Mouse (Mus musculus): ENCODE measurements around the gene Ryr3. TPM values are rescaled to one million over a fixed set of nuclear protein-coding genes. Genes with fewer than 3 reads are reported as not detected.

Gene Ryr3
- polyA plus RNA-seq, 1 experiment from 2014 or later: 4.7 TPM

GRCm38 (mm10) chr2:112751416-112751815, 465.5 kb downstream of the Ryr3 start:
- Histone ChIP-seq H3K36me3 (ENCODE audit: control insufficient read depth, insufficient read depth, low read length) (no peaks in the 10 kb centered on the region), H3K4me2 (ENCODE audit: low read depth, low read length) (no peak overlapping the region), H3K27ac (replicated peaks; ENCODE audit: low read depth, low read length) (no peak overlapping the region), H3K4me3 (ENCODE audit: low read depth, low read length) (no peak overlapping the region), H3K9ac (ENCODE audit: low read depth, low read length) (no peak overlapping the region), H3K4me1 (ENCODE audit: control insufficient read depth, insufficient read depth, low read length) (no peaks in the 10 kb centered on the region), H3K27me3 (replicated peaks; ENCODE audit: control insufficient read depth, insufficient read depth, low read length) (no peaks in the 10 kb centered on the region), H3K9me3 (ENCODE audit: control insufficient read depth, low read length) (no peaks in the 10 kb centered on the region)
- 57% methylated on average over 5 of the region's 5 CpGs for WGBS
- no peak for ATAC-seq (ENCODE audit: low read depth)
- no peak for DNase-seq (ENCODE audit: low spot score)

DNA sequence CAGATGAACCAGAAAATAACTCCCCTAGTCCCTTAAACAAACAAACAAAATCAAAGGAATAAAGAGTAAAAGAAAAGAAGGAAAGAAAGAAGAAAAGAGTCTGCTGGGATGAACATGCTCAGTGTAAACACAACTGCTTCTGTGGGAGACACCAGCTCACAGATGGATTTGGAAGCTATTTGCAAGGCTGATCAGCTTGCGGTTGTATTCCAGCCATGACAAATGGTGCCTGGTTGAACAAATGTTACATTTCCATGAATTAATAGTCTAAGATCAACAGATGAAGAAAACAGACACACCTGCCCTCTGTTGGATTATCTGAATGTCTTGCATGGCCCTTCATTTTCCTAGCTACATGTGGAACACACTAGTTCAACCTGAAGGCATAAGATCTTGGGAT, 468.4 kb downstream of the Ryr3 start:
- WGBS: 82% methylated on average over 1 of the region's 1 CpGs

DNA sequence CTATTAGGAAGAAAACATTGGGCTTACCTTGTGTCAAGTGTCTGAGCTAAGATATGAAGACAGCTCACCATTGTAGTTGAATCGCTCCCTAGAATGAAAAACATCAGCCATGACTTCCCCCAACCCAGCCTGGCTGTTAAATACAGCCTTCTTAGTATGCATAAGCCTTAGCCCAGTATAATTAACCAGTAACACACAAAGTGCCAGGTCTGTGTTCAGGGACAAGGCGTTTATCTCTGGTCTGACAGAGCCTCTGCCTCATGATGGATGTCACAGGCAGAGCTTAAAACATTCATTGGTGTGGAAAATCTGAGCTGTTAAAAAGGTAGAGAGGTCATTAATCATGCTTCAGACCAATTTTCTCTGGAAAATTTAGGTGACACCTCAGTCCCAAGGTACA, 484.0 kb downstream of the Ryr3 start:
- Histone ChIP-seq H3K27ac (replicated peaks; ENCODE audit: low read depth, low read length) (no peak overlapping the region), H3K9ac (ENCODE audit: low read depth, low read length) (no peak overlapping the region), H3K4me3 (ENCODE audit: low read depth, low read length) (no peak overlapping the region), H3K4me2 (ENCODE audit: low read depth, low read length) (no peak overlapping the region), H3K4me1 (ENCODE audit: control insufficient read depth, insufficient read depth, low read length) (no peaks in the 10 kb centered on the region), H3K36me3 (ENCODE audit: control insufficient read depth, insufficient read depth, low read length) (no peaks in the 10 kb centered on the region), H3K9me3 (ENCODE audit: control insufficient read depth, low read length) (no peaks in the 10 kb centered on the region), H3K27me3 (replicated peaks; ENCODE audit: control insufficient read depth, insufficient read depth, low read length) (no peaks in the 10 kb centered on the region)
- 71% methylated on average over 2 of the region's 2 CpGs for WGBS
- no peak for DNase-seq (ENCODE audit: low spot score)
- ATAC-seq (ENCODE audit: low read depth): no peak

More for the DNA sequence above, 468.4 kb downstream of the Ryr3 start:
- no peak overlapping the region for H3K4me3 ChIP-seq (ENCODE audit: low read depth, low read length)
- no peak overlapping the region for H3K27ac ChIP-seq (replicated peaks; ENCODE audit: low read depth, low read length)
- H3K27me3 ChIP-seq (replicated peaks; ENCODE audit: control insufficient read depth, insufficient read depth, low read length): no peaks in the 10 kb centered on the region
- H3K4me1 ChIP-seq (ENCODE audit: control insufficient read depth, insufficient read depth, low read length): no peaks in the 10 kb centered on the region
- DNase-seq (ENCODE audit: low spot score) (no peak), ATAC-seq (ENCODE audit: low read depth) (no peak)
- H3K4me2 ChIP-seq (ENCODE audit: low read depth, low read length): no peak overlapping the region
- H3K9me3 ChIP-seq (ENCODE audit: control insufficient read depth, low read length): no peaks in the 10 kb centered on the region
- no peak overlapping the region for H3K9ac ChIP-seq (ENCODE audit: low read depth, low read length)
- H3K36me3 ChIP-seq (ENCODE audit: control insufficient read depth, insufficient read depth, low read length): no peaks in the 10 kb centered on the region

DNA sequence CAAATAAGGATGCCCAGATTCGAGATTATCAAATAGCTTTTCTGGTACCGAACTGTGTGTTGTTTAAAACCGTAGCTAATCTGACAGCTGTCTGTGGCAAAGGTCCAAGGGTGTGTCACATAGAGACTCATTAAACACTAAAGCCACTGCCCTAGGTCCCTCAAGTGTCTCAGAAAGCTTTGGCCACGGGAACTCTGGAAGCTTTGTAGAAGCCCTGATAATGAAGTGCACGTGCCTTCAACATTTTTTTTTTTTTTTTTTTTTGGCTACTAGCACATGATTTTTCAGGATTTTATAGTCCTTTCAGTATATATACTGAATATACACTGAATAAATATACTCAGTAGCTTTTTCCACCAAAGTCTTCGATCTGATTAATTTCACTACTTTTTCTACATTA, 489.1 kb downstream of the Ryr3 start:
- Histone ChIP-seq H3K9me3 (ENCODE audit: control insufficient read depth, low read length) (no peaks in the 10 kb centered on the region), H3K27ac (replicated peaks; ENCODE audit: low read depth, low read length) (no peak overlapping the region), H3K4me1 (ENCODE audit: control insufficient read depth, insufficient read depth, low read length) (no peaks in the 10 kb centered on the region), H3K4me2 (ENCODE audit: low read depth, low read length) (no peak overlapping the region), H3K36me3 (ENCODE audit: control insufficient read depth, insufficient read depth, low read length) (no peaks in the 10 kb centered on the region), H3K4me3 (ENCODE audit: low read depth, low read length) (no peak overlapping the region), H3K9ac (ENCODE audit: low read depth, low read length) (no peak overlapping the region), H3K27me3 (replicated peaks; ENCODE audit: control insufficient read depth, insufficient read depth, low read length) (no peaks in the 10 kb centered on the region)
- ATAC-seq (ENCODE audit: low read depth): 0 out of 2 replicates have a peak, but pooled peaks have one; percentile 15
- WGBS: 57% methylated on average over 6 of the region's 6 CpGs
- peak; percentile 59 for DNase-seq (ENCODE audit: low spot score)

- Histone ChIP-seq H3K4me1 (ENCODE audit: control insufficient read depth, insufficient read depth, low read length) (no peaks in the 10 kb centered on the region), H3K27ac (replicated peaks; ENCODE audit: low read depth, low read length) (no peak overlapping the region), H3K27me3 (replicated peaks; ENCODE audit: control insufficient read depth, insufficient read depth, low read length) (no peaks in the 10 kb centered on the region), H3K4me3 (ENCODE audit: low read depth, low read length) (no peak overlapping the region), H3K9me3 (ENCODE audit: control insufficient read depth, low read length) (no peaks in the 10 kb centered on the region), H3K9ac (ENCODE audit: low read depth, low read length) (no peak overlapping the region), H3K4me2 (ENCODE audit: low read depth, low read length) (no peak overlapping the region), H3K36me3 (ENCODE audit: control insufficient read depth, insufficient read depth, low read length) (no peaks in the 10 kb centered on the region)
- no peak for ATAC-seq (ENCODE audit: low read depth)
- no peak for DNase-seq (ENCODE audit: low spot score)
- 97% methylated on average over 1 of the region's 1 CpGs for WGBS
These were observed 495.7 kb downstream of the Ryr3 start for GRCm38 (mm10) chr2:112721217-112721616.

DNA sequence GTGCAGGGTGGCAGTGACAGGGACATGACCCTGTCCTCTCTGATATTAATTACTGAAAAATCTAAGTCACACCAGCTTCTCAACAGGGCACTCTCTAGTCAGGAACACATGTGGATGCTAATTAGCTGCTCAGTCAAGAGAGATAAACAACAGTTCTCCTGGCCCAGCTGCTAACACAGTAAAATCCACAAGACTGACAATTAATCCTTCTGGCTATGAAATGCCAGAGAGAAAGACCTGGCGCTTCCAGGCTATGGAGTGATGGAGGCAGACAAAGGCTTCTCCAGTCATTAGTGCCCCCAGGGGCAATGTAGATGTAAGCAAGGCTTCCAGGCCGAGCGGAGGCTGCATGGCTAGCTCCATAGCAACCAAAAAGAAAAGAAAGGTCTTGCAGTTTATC, 496.2 kb downstream of the Ryr3 start:
- Histone ChIP-seq H3K4me3 (ENCODE audit: low read depth, low read length) (no peak overlapping the region), H3K27ac (replicated peaks; ENCODE audit: low read depth, low read length) (no peak overlapping the region), H3K36me3 (ENCODE audit: control insufficient read depth, insufficient read depth, low read length) (no peaks in the 10 kb centered on the region), H3K9me3 (ENCODE audit: control insufficient read depth, low read length) (no peaks in the 10 kb centered on the region), H3K4me1 (ENCODE audit: control insufficient read depth, insufficient read depth, low read length) (no peaks in the 10 kb centered on the region), H3K9ac (ENCODE audit: low read depth, low read length) (no peak overlapping the region), H3K4me2 (ENCODE audit: low read depth, low read length) (no peak overlapping the region), H3K27me3 (replicated peaks; ENCODE audit: control insufficient read depth, insufficient read depth, low read length) (no peaks in the 10 kb centered on the region)
- WGBS: 22% methylated on average over 3 of the region's 3 CpGs
- peak; percentile 17 for DNase-seq (ENCODE audit: low spot score)
- ATAC-seq (ENCODE audit: low read depth): no peak

GRCm38 (mm10) chr2:112714648-112715047, 502.2 kb downstream of the Ryr3 start:
- Histone ChIP-seq H3K4me3 (ENCODE audit: low read depth, low read length) (no peak overlapping the region), H3K4me2 (ENCODE audit: low read depth, low read length) (no peak overlapping the region), H3K9me3 (ENCODE audit: control insufficient read depth, low read length) (no peaks in the 10 kb centered on the region), H3K36me3 (ENCODE audit: control insufficient read depth, insufficient read depth, low read length) (no peaks in the 10 kb centered on the region), H3K9ac (ENCODE audit: low read depth, low read length) (no peak overlapping the region), H3K4me1 (ENCODE audit: control insufficient read depth, insufficient read depth, low read length) (no peaks in the 10 kb centered on the region), H3K27ac (replicated peaks; ENCODE audit: low read depth, low read length) (no peak overlapping the region), H3K27me3 (replicated peaks; ENCODE audit: control insufficient read depth, insufficient read depth, low read length) (no peaks in the 10 kb centered on the region)
- no peak for DNase-seq (ENCODE audit: low spot score)
- WGBS: 65% methylated on average over 4 of the region's 4 CpGs
- ATAC-seq (ENCODE audit: low read depth): no peak

- Histone ChIP-seq H3K4me2 (ENCODE audit: low read depth, low read length) (no peak overlapping the region), H3K27ac (replicated peaks; ENCODE audit: low read depth, low read length) (no peak overlapping the region), H3K4me1 (ENCODE audit: control insufficient read depth, insufficient read depth, low read length) (no peaks in the 10 kb centered on the region), H3K9me3 (ENCODE audit: control insufficient read depth, low read length) (no peaks in the 10 kb centered on the region), H3K36me3 (ENCODE audit: control insufficient read depth, insufficient read depth, low read length) (no peaks in the 10 kb centered on the region), H3K4me3 (ENCODE audit: low read depth, low read length) (no peak overlapping the region), H3K27me3 (replicated peaks; ENCODE audit: control insufficient read depth, insufficient read depth, low read length) (no peaks in the 10 kb centered on the region), H3K9ac (ENCODE audit: low read depth, low read length) (no peak overlapping the region)
- no peak for DNase-seq (ENCODE audit: low spot score)
- WGBS: 76% methylated on average over 5 of the region's 5 CpGs
- ATAC-seq (ENCODE audit: low read depth): no peak
These were observed 535.1 kb downstream of the Ryr3 start for GRCm38 (mm10) chr2:112681817-112682216.

DNA sequence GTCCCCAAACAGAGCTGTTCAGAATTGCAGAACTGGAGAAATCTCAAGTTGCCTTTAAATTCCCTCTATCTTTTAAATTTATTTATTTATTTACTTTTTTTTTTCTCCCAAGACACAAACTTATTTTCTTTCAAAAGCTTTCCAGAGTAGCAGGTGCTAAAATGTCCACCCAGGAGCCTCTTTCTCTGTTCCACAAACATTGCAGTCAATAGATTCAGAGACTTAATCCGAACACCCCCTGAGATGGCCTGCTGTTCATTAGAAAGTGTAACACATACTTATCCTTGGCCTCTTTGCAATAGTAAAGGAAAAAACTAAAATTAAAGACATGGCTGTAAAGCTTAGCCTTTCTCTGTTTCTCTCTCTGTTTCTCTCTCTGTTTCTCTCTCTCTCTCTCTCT, 539.6 kb downstream of the Ryr3 start:
- no peak overlapping the region for H3K4me2 ChIP-seq (ENCODE audit: low read depth, low read length)
- H3K36me3 ChIP-seq (ENCODE audit: control insufficient read depth, insufficient read depth, low read length): no peaks in the 10 kb centered on the region
- DNase-seq (ENCODE audit: low spot score) (no peak), ATAC-seq (ENCODE audit: low read depth) (no peak)
- H3K4me3 ChIP-seq (ENCODE audit: low read depth, low read length): no peak overlapping the region
- WGBS: 55% methylated on average over 1 of the region's 1 CpGs
- no peaks in the 10 kb centered on the region for H3K27me3 ChIP-seq (replicated peaks; ENCODE audit: control insufficient read depth, insufficient read depth, low read length)
- no peaks in the 10 kb centered on the region for H3K4me1 ChIP-seq (ENCODE audit: control insufficient read depth, insufficient read depth, low read length)
- no peak overlapping the region for H3K27ac ChIP-seq (replicated peaks; ENCODE audit: low read depth, low read length)
- H3K9ac ChIP-seq (ENCODE audit: low read depth, low read length): no peak overlapping the region
- H3K9me3 ChIP-seq (ENCODE audit: control insufficient read depth, low read length): no peaks in the 10 kb centered on the region

All from embryonic facial prominence, embryonic 14.5 days (tissue).